Mouse (Mus musculus): ENCODE results near the gene Foxk1. TPM values are rescaled to one million over a fixed set of nuclear protein-coding genes. Genes with fewer than 3 reads are reported as not detected.
A peak's percentile ranks its signal among the peaks of the same experiment; 100 is the strongest.

Gene Foxk1
- total and polyA plus RNA-seq, 2 experiments from 2014 or later: 1.8 to 9.5 TPM

- Histone ChIP-seq H3K27ac (ENCODE audit: low read depth) (peak overlapping the region; percentile 91), H3K9me3 (replicated peaks; ENCODE audit: control insufficient read depth, low read length) (no peaks in the 10 kb centered on the region), H3K4me2 (ENCODE audit: low read depth, low read length) (peak overlapping the region; percentile 69), H3K4me3 (ENCODE audit: low read depth, low read length) (peak overlapping the region; percentile 43), H3K9ac (replicated peaks; ENCODE audit: low read depth, low read length) (peak overlapping the region; percentile 47), H3K27me3 (ENCODE audit: control insufficient read depth, insufficient read depth, low read length) (no peaks in the 10 kb centered on the region), H3K36me3 (replicated peaks; ENCODE audit: control insufficient read depth, insufficient read depth, low read length) (peaks cover 27% of the 10 kb centered on the region), H3K4me1 (ENCODE audit: control insufficient read depth, insufficient read depth) (peaks cover 28% of the 10 kb centered on the region)
- TF ChIP-seq EP300 (IDR thresholded peaks at IDR 0.05; ENCODE audit: low read depth): no peak
- DNase-seq (ENCODE audit: low spot score) (no peak), ATAC-seq (ENCODE audit: insufficient read depth, low read depth) (peak; percentile 49)
- 6% methylated on average over 12 of the region's 12 CpGs for WGBS
Observed at GRCm38 (mm10) chr5:142439911-142440432, 38.7 kb downstream of the Foxk1 start.

GRCm38 (mm10) chr5:142440451-142441147 lies 39.3 kb downstream of the Foxk1 start:
- H3K4me3 ChIP-seq (ENCODE audit: low read depth, low read length): peak overlapping the region; percentile 43
- H3K27me3 ChIP-seq (ENCODE audit: control insufficient read depth, insufficient read depth, low read length): no peaks in the 10 kb centered on the region
- peaks cover 21% of the 10 kb centered on the region for H3K36me3 ChIP-seq (replicated peaks; ENCODE audit: control insufficient read depth, insufficient read depth, low read length)
- TF ChIP-seq CTCF (IDR thresholded peaks at IDR 0.05; ENCODE audit: low read depth) (no peak), EP300 (IDR thresholded peaks at IDR 0.05; ENCODE audit: low read depth) (peak; percentile 61; the same call in 1 of the 2 replicates)
- H3K9me3 ChIP-seq (replicated peaks; ENCODE audit: control insufficient read depth, low read length): no peaks in the 10 kb centered on the region
- H3K9ac ChIP-seq (replicated peaks; ENCODE audit: low read depth, low read length): peak overlapping the region; percentile 47
- peak overlapping the region; percentile 69 for H3K4me2 ChIP-seq (ENCODE audit: low read depth, low read length)
- peaks cover 34% of the 10 kb centered on the region for H3K4me1 ChIP-seq (ENCODE audit: control insufficient read depth, insufficient read depth)
- H3K27ac ChIP-seq (ENCODE audit: low read depth): peak overlapping the region; percentile 91
- DNase-seq (ENCODE audit: low spot score) (peak; percentile 96), ATAC-seq (ENCODE audit: insufficient read depth, low read depth) (peak; percentile 96)
- WGBS: under 1% methylated on average over 19 of the region's 19 CpGs

GRCm38 (mm10) chr5:142441332-142442044 lies 40.2 kb downstream of the Foxk1 start:
- TF ChIP-seq EP300 (IDR thresholded peaks at IDR 0.05; ENCODE audit: low read depth) (no peak), CTCF (IDR thresholded peaks at IDR 0.05; ENCODE audit: low read depth) (no peak)
- 62% methylated on average over 22 of the region's 22 CpGs for WGBS
- 0 out of 2 replicates have a peak, but pooled peaks cover 14% of the 10 kb centered on the region for H3K36me3 ChIP-seq (replicated peaks; ENCODE audit: control insufficient read depth, insufficient read depth, low read length)
- H3K9me3 ChIP-seq (replicated peaks; ENCODE audit: control insufficient read depth, low read length): no peaks in the 10 kb centered on the region
- peak overlapping the region; percentile 69 for H3K4me2 ChIP-seq (ENCODE audit: low read depth, low read length)
- H3K4me1 ChIP-seq (ENCODE audit: control insufficient read depth, insufficient read depth): peaks cover 36% of the 10 kb centered on the region
- peak overlapping the region; percentile 43; the same call in 1 of the 2 replicates for H3K9ac ChIP-seq (replicated peaks; ENCODE audit: low read depth, low read length)
- no peak for DNase-seq (ENCODE audit: low spot score)
- peak overlapping the region; percentile 91 for H3K27ac ChIP-seq (ENCODE audit: low read depth)
- no peak for ATAC-seq (ENCODE audit: insufficient read depth, low read depth)
- H3K27me3 ChIP-seq (ENCODE audit: control insufficient read depth, insufficient read depth, low read length): no peaks in the 10 kb centered on the region
- H3K4me3 ChIP-seq (ENCODE audit: low read depth, low read length): peak overlapping the region; percentile 43; the same call in 1 of the 2 replicates

- DNase-seq (ENCODE audit: low spot score) (no peak), ATAC-seq (ENCODE audit: insufficient read depth, low read depth) (no peak)
- TF ChIP-seq EP300 (IDR thresholded peaks at IDR 0.05; ENCODE audit: low read depth) (no peak), CTCF (IDR thresholded peaks at IDR 0.05; ENCODE audit: low read depth) (no peak)
- Histone ChIP-seq H3K27me3 (ENCODE audit: control insufficient read depth, insufficient read depth, low read length) (no peaks in the 10 kb centered on the region), H3K27ac (ENCODE audit: low read depth) (0 out of 2 replicates have a peak overlapping the region, but pooled peaks have one; percentile 91), H3K9me3 (replicated peaks; ENCODE audit: control insufficient read depth, low read length) (no peaks in the 10 kb centered on the region), H3K4me1 (ENCODE audit: control insufficient read depth, insufficient read depth) (peaks cover 36% of the 10 kb centered on the region), H3K4me3 (ENCODE audit: low read depth, low read length) (no peak overlapping the region), H3K9ac (replicated peaks; ENCODE audit: low read depth, low read length) (no peak overlapping the region), H3K36me3 (replicated peaks; ENCODE audit: control insufficient read depth, insufficient read depth, low read length) (0 out of 2 replicates have a peak, but pooled peaks cover 10% of the 10 kb centered on the region), H3K4me2 (ENCODE audit: low read depth, low read length) (no peak overlapping the region; the same call in 1 of the 2 replicates)
- 82% methylated on average over 7 of the region's 7 CpGs for WGBS
Observed at GRCm38 (mm10) chr5:142442045-142442440, 40.7 kb downstream of the Foxk1 start.

- DNase-seq (ENCODE audit: low spot score) (no peak), ATAC-seq (ENCODE audit: insufficient read depth, low read depth) (no peak)
- no peak overlapping the region for H3K9ac ChIP-seq (replicated peaks; ENCODE audit: low read depth, low read length)
- TF ChIP-seq CTCF (IDR thresholded peaks at IDR 0.05; ENCODE audit: low read depth): no peak
- no peak for TF ChIP-seq EP300 (IDR thresholded peaks at IDR 0.05; ENCODE audit: low read depth)
- WGBS: 59% methylated on average over 15 of the region's 15 CpGs
- H3K4me2 ChIP-seq (ENCODE audit: low read depth, low read length): no peak overlapping the region
- H3K4me3 ChIP-seq (ENCODE audit: low read depth, low read length): no peak overlapping the region
- H3K9me3 ChIP-seq (replicated peaks; ENCODE audit: control insufficient read depth, low read length): no peaks in the 10 kb centered on the region
- H3K27ac ChIP-seq (ENCODE audit: low read depth): no peak overlapping the region; the same call in 1 of the 2 replicates
- peaks cover 36% of the 10 kb centered on the region for H3K4me1 ChIP-seq (ENCODE audit: control insufficient read depth, insufficient read depth)
- no peaks in the 10 kb centered on the region for H3K27me3 ChIP-seq (ENCODE audit: control insufficient read depth, insufficient read depth, low read length)
- H3K36me3 ChIP-seq (replicated peaks; ENCODE audit: control insufficient read depth, insufficient read depth, low read length): no peaks in the 10 kb centered on the region
Observed at GRCm38 (mm10) chr5:142443514-142443913, 42.2 kb downstream of the Foxk1 start.
